Mouse (Mus musculus): Measurements from ENCODE around the gene Chp2. TPM values are rescaled to one million over a fixed set of nuclear protein-coding genes. Genes with fewer than 3 reads are reported as not detected.
"Not testable (repeated sequence)": the region's sequence is repeated elsewhere in the genome, so short reads cannot be mapped to it uniquely, and the experiment has no call there.

The Chp2 gene
- total and polyA plus RNA-seq, 3 experiments, result 0.11 TPM; not detected in 2

- H3K27me3 ChIP-seq (ENCODE audit: insufficient read depth, low read length), result no peaks in the 10 kb centered on the region
- H3K9me3 ChIP-seq (replicated peaks), result no peaks in the 10 kb centered on the region
- TF ChIP-seq CTCF (IDR thresholded peaks at IDR 0.05; ENCODE audit: low read depth, low read length) (no peak), TAL1 (conservative IDR thresholded peaks at IDR 0.05; ENCODE audit: low read depth, low read length) (no peak), GATA1 (IDR thresholded peaks at IDR 0.05; ENCODE audit: borderline replicate concordance, low read length) (no peak), GATA2 (IDR thresholded peaks at IDR 0.05; ENCODE audit: borderline replicate concordance, low read depth, low read length) (no peak), POLR2AphosphoS5 (IDR thresholded peaks at IDR 0.05; ENCODE audit: insufficient replicate concordance, low read depth, low read length) (no peak)
- H3K36me3 ChIP-seq (replicated peaks), result no peaks in the 10 kb centered on the region
- ATAC-seq (ENCODE audit: extremely low read depth, insufficient number of reproducible peaks, low FRiP score, poor library complexity, severe bottlenecking) (no peak), DNase-seq (ENCODE audit: low spot score) (no peak)
- no peaks in the 10 kb centered on the region for H3K4me1 ChIP-seq (ENCODE audit: insufficient read depth, low read depth, low read length)
- no peak overlapping the region for H3K4me3 ChIP-seq (ENCODE audit: low read depth, low read length)
Measured at GRCm38 (mm10) chr7:122238939-122239338, 19.6 kb downstream of the Chp2 start.

DNA sequence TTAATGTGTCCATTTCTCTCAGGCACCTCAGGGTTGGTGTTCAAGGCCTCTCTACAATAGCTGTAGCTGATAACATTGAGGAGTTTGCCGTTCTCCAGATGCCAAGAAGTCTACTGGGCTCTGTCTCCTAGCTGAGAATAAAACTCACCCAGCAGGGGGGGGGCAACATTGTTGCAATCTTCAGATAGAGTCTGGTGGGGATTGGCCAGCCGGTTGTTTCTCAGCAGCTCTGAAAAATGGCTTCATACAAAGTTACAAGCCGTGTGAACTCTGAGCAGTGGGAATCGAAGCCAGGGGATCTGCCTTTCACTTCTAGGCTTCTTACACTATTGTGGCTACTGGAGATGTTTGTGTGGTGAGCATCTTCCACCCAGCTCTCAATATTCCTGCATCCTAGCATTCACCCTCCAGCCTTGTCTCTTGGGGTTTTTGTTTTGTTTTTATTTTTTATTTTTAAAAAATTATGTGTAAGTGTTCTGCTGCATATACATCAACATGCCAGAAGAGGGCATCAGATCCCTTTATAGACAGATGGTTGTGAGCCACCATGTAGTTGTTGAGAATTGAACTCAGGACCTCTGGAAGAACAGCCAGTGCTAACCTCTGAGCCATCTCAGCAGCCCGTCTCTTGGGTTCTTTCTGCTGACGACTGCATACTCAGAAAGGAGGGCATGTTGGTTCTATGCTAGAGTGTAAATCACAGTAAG lies 21.3 kb downstream of the Chp2 start:
- no peak for ATAC-seq (ENCODE audit: extremely low read depth, insufficient number of reproducible peaks, low FRiP score, poor library complexity, severe bottlenecking)
- Histone ChIP-seq H3K9me3 (replicated peaks) (no peaks in the 10 kb centered on the region), H3K27me3 (ENCODE audit: insufficient read depth, low read length) (no peaks in the 10 kb centered on the region), H3K36me3 (replicated peaks) (no peaks in the 10 kb centered on the region), H3K4me1 (ENCODE audit: insufficient read depth, low read depth, low read length) (no peaks in the 10 kb centered on the region), H3K4me3 (ENCODE audit: low read depth, low read length) (no peak overlapping the region)
- no peak for TF ChIP-seq GATA1 (IDR thresholded peaks at IDR 0.05; ENCODE audit: borderline replicate concordance, low read length)
- TF ChIP-seq POLR2AphosphoS5 (IDR thresholded peaks at IDR 0.05; ENCODE audit: insufficient replicate concordance, low read depth, low read length), result no peak
- no peak for TF ChIP-seq CTCF (IDR thresholded peaks at IDR 0.05; ENCODE audit: low read depth, low read length)
- TF ChIP-seq TAL1 (conservative IDR thresholded peaks at IDR 0.05; ENCODE audit: low read depth, low read length), result no peak
- no peak for TF ChIP-seq GATA2 (IDR thresholded peaks at IDR 0.05; ENCODE audit: borderline replicate concordance, low read depth, low read length)
- DNase-seq (ENCODE audit: low spot score), result no peak

DNA sequence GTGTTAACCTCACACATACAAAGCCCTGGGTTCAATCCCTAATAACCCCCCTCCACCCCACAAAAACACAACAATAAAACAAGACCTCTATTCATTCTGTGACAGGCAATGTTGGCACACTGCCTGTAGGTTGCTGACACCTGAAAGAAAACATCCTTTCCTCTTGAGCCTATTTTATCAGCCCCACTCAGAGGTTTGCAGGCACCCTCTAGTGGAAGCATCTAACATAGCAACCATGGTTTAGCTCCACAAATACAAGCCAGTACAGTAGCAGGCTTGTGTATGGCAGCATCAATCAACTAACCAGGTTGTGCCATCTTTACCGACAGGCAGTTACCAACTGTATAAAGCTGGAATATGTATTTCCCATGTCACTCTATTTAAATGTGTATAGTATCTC lies 23.0 kb downstream of the Chp2 start:
- Histone ChIP-seq H3K9me3 (replicated peaks) (no peaks in the 10 kb centered on the region), H3K4me3 (ENCODE audit: low read depth, low read length) (no peak overlapping the region), H3K27me3 (ENCODE audit: insufficient read depth, low read length) (no peaks in the 10 kb centered on the region), H3K4me1 (ENCODE audit: insufficient read depth, low read depth, low read length) (no peaks in the 10 kb centered on the region), H3K36me3 (replicated peaks) (no peaks in the 10 kb centered on the region)
- DNase-seq (ENCODE audit: low spot score) (peak; percentile 10), ATAC-seq (ENCODE audit: extremely low read depth, insufficient number of reproducible peaks, low FRiP score, poor library complexity, severe bottlenecking) (no peak; the same call in 1 of the 2 replicates)
- peak; percentile 30; the same call in 1 of the 2 replicates for TF ChIP-seq CTCF (IDR thresholded peaks at IDR 0.05; ENCODE audit: low read depth, low read length)
- no peak for TF ChIP-seq GATA2 (IDR thresholded peaks at IDR 0.05; ENCODE audit: borderline replicate concordance, low read depth, low read length)

DNA sequence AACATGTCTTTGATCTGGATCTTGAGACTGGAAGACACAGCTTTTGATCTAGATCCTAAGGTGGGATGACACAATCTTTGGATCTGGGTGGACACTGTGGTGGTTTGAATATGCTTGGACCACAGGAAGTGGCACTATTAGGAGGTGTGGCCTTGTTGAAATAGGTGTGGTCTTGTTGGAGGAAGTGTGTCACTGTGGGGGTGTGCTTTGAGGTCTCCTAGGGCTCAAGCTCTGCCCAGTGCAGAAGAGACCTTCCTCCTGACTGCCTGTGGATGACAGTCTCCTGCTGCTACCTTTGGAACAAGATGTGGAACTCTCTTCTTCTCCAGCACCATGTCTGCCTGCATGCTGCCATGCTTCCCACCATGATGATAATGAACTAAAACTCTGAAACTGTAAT lies 23.4 kb downstream of the Chp2 start:
- H3K27me3 ChIP-seq (ENCODE audit: insufficient read depth, low read length); H3K36me3 ChIP-seq (replicated peaks); H3K4me3 ChIP-seq (ENCODE audit: low read depth, low read length); H3K4me1 ChIP-seq (ENCODE audit: insufficient read depth, low read depth, low read length); DNase-seq (ENCODE audit: low spot score); H3K9me3 ChIP-seq (replicated peaks); ATAC-seq (ENCODE audit: extremely low read depth, insufficient number of reproducible peaks, low FRiP score, poor library complexity, severe bottlenecking): not testable (repeated sequence)

DNA sequence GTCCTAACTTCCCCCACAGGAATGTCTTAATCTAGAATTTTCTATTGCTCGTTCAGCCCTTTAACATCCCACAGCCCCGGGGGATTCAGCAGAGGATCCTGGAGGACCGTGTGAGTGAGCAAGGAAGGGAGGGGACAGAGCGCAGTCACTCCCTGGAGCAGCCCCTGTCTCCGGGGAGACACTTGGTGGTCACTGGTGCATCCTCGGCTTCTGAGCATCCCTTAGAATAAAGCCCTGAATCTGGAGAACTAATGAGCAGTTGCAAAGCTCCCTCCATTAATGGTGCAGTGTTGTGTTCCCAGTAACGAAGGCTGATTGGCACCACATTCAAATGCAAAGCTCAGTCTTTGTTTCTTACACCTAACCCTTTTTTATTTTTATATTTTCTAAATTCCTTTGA lies 24.9 kb downstream of the Chp2 start:
- no peaks in the 10 kb centered on the region for H3K4me1 ChIP-seq (ENCODE audit: insufficient read depth, low read depth, low read length)
- no peaks in the 10 kb centered on the region for H3K27me3 ChIP-seq (ENCODE audit: insufficient read depth, low read length)
- H3K9me3 ChIP-seq (replicated peaks), result no peaks in the 10 kb centered on the region
- H3K4me3 ChIP-seq (ENCODE audit: low read depth, low read length), result no peak overlapping the region
- no peaks in the 10 kb centered on the region for H3K36me3 ChIP-seq (replicated peaks)
- TF ChIP-seq CTCF (IDR thresholded peaks at IDR 0.05; ENCODE audit: low read depth, low read length) (no peak), GATA1 (IDR thresholded peaks at IDR 0.05; ENCODE audit: borderline replicate concordance, low read length) (no peak)
- no peak for ATAC-seq (ENCODE audit: extremely low read depth, insufficient number of reproducible peaks, low FRiP score, poor library complexity, severe bottlenecking)
- no peak for DNase-seq (ENCODE audit: low spot score)

DNA sequence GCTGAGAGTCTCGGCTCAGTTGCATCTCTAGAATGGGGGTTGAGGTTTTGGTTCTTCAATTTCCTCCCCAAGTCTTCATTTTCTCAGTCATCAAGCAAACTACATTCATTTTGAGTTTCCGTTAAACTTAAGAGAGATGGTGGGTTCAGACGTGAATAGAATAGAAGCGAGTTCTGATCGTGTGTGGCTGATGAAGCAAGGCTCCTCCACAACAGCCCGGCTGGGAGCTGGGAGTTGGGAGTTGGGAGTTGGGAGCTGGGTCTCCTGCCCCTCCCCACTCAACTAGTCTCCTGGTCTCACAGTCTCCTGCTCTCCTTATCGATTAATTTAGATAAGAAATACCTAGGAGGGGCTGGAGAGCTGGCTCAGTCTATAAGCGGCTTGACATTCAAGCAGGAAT lies 25.3 kb downstream of the Chp2 start:
- no peaks in the 10 kb centered on the region for H3K27me3 ChIP-seq (ENCODE audit: insufficient read depth, low read length)
- DNase-seq (ENCODE audit: low spot score) (no peak), ATAC-seq (ENCODE audit: extremely low read depth, insufficient number of reproducible peaks, low FRiP score, poor library complexity, severe bottlenecking) (no peak)
- H3K4me1 ChIP-seq (ENCODE audit: insufficient read depth, low read depth, low read length), result no peaks in the 10 kb centered on the region
- H3K4me3 ChIP-seq (ENCODE audit: low read depth, low read length), result no peak overlapping the region
- no peak for TF ChIP-seq GATA2 (IDR thresholded peaks at IDR 0.05; ENCODE audit: borderline replicate concordance, low read depth, low read length)
- no peak for TF ChIP-seq GATA1 (IDR thresholded peaks at IDR 0.05; ENCODE audit: borderline replicate concordance, low read length)
- TF ChIP-seq TAL1 (conservative IDR thresholded peaks at IDR 0.05; ENCODE audit: low read depth, low read length), result no peak
- no peak for TF ChIP-seq POLR2AphosphoS5 (IDR thresholded peaks at IDR 0.05; ENCODE audit: insufficient replicate concordance, low read depth, low read length)
- no peak for TF ChIP-seq CTCF (IDR thresholded peaks at IDR 0.05; ENCODE audit: low read depth, low read length)
- H3K36me3 ChIP-seq (replicated peaks), result no peaks in the 10 kb centered on the region
- H3K9me3 ChIP-seq (replicated peaks), result no peaks in the 10 kb centered on the region

GRCm38 (mm10) chr7:122245976-122246375 lies 26.7 kb downstream of the Chp2 start:
- Histone ChIP-seq H3K27me3 (ENCODE audit: insufficient read depth, low read length) (no peaks in the 10 kb centered on the region), H3K36me3 (replicated peaks) (no peaks in the 10 kb centered on the region), H3K9me3 (replicated peaks) (no peaks in the 10 kb centered on the region), H3K4me3 (ENCODE audit: low read depth, low read length) (no peak overlapping the region), H3K4me1 (ENCODE audit: insufficient read depth, low read depth, low read length) (no peaks in the 10 kb centered on the region)
- TF ChIP-seq GATA1 (IDR thresholded peaks at IDR 0.05; ENCODE audit: borderline replicate concordance, low read length) (no peak), POLR2AphosphoS5 (IDR thresholded peaks at IDR 0.05; ENCODE audit: insufficient replicate concordance, low read depth, low read length) (no peak), TAL1 (conservative IDR thresholded peaks at IDR 0.05; ENCODE audit: low read depth, low read length) (no peak), GATA2 (IDR thresholded peaks at IDR 0.05; ENCODE audit: borderline replicate concordance, low read depth, low read length) (no peak), CTCF (IDR thresholded peaks at IDR 0.05; ENCODE audit: low read depth, low read length) (no peak)
- DNase-seq (ENCODE audit: low spot score), result no peak
- no peak for ATAC-seq (ENCODE audit: extremely low read depth, insufficient number of reproducible peaks, low FRiP score, poor library complexity, severe bottlenecking)
